Mouse (Mus musculus) heart, postnatal 36 days (tissue): ENCODE measurements around the gene Vmn1r63. TPM values are rescaled to one million over a fixed set of nuclear protein-coding genes. Genes with fewer than 3 reads are reported as not detected.
"Not testable (repeated sequence)": the region's sequence is repeated elsewhere in the genome, so short reads cannot be mapped to it uniquely, and the experiment has no call there.

ENCODE experiments used
- DNase-seq, 2 experiments: peaks; one replicate each; pipeline ENCODE4 v3.0.0; 2021 to 2022
- intact Hi-C: fragments of 180-260 bp; cut with DNase I; formaldehyde crosslinking; loops from one replicate; pipeline ENCODE4 v1.15.1; 2025
- total RNA-seq, 2 experiments: library from RNA; stranded (reverse); gene quantifications; 2 replicates each; pipeline ENCODE4 v1.2.3; 2021

The Vmn1r63 gene
- total RNA-seq: not detected

GRCm38 (mm10) chr7:5805345-5805744 lies at the start of gene Vmn1r63:
Vmn1r63 (minus strand) TSS chr7:5805445.
- DNase-seq, intact Hi-C loops: not testable (repeated sequence)

Other genes with a start within 250 kb of the Vmn1r63 start
- not detected for gene Vmn1r61, start 192.2 kb downstream of the Vmn1r63 start, total RNA-seq
- gene Vmn1r62, start 131.8 kb downstream of the Vmn1r63 start, total RNA-seq: not detected
- not detected for gene Vmn1r64, start 79.1 kb upstream of the Vmn1r63 start, total RNA-seq
- not detected for gene Vmn1r65, start 205.6 kb upstream of the Vmn1r63 start, total RNA-seq
- not detected for gene Nlrp4c, start 239.7 kb upstream of the Vmn1r63 start, total RNA-seq